Mouse (Mus musculus) stomach, embryonic 16.5 days (tissue): ENCODE measurements at regions not wholly inside any gene's neighbourhood (a gene's known extent, or its start where the extent isn't known, plus 50 kb on each side); places are given as distances from the start of the nearest gene placed in this dataset.

ENCODE experiments used
- ATAC-seq: fragments of 200-750 bp; cut with Nextera tagmentation; 2 replicates; pipeline ENCODE4 v1.8.0; 2017; ENCODE audit warnings: moderate number of reproducible peaks, moderate TSS enrichment; ENCODE audit not compliant: insufficient read depth, low FRiP score
- H3K27ac ChIP-seq: fragments of 300-500 bp; sonication (generic); 2 replicates; pipeline ENCODE4 v1.5.1; 2014; ENCODE audit warnings: low read length
- H3K27me3 ChIP-seq: fragments of 300-500 bp; sonication (generic); 2 replicates; pipeline ENCODE4 v1.6.1; 2014; ENCODE audit warnings: low read length, control low read depth, mixed read lengths; ENCODE audit not compliant: control insufficient read depth, insufficient read depth
- H3K36me3 ChIP-seq: fragments of 300-500 bp; sonication (generic); 2 replicates; pipeline ENCODE4 v1.6.1; 2014; ENCODE audit warnings: low read length; ENCODE audit not compliant: control insufficient read depth, insufficient read depth
- H3K4me1 ChIP-seq: fragments of 300-500 bp; sonication (generic); 2 replicates; pipeline ENCODE4 v1.6.1; 2014; ENCODE audit warnings: low read length, control low read depth, mixed read lengths; ENCODE audit not compliant: control insufficient read depth, insufficient read depth
- H3K4me2 ChIP-seq: fragments of 300-500 bp; sonication (generic); 2 replicates; pipeline ENCODE4 v1.6.1; 2014; ENCODE audit warnings: low read depth, low read length, mixed read lengths
- H3K4me3 ChIP-seq: fragments of 300-500 bp; sonication (generic); replicated peaks from 2 replicates; pipeline ENCODE4 v1.5.1; 2014; ENCODE audit warnings: mild to moderate bottlenecking, low read length
- H3K9ac ChIP-seq: fragments of 300-500 bp; sonication (generic); 2 replicates; pipeline ENCODE4 v1.6.1; 2014; ENCODE audit warnings: low read length
- H3K9me3 ChIP-seq: fragments of 300-500 bp; sonication (generic); replicated peaks from 2 replicates; pipeline ENCODE4 v1.6.1; 2016; ENCODE audit warnings: low read length, control low read depth; ENCODE audit not compliant: control insufficient read depth
- WGBS: fragments of 180-500 bp; shearing (Covaris S2); extraction: QIAGEN DNeasy Blood & Tissue Kit; methylation state at CpG from one replicate; pipeline ENCODE4 v1.1.7; 2014; 5-methylcytosine and 5-hydroxymethylcytosine counted together

DNA sequence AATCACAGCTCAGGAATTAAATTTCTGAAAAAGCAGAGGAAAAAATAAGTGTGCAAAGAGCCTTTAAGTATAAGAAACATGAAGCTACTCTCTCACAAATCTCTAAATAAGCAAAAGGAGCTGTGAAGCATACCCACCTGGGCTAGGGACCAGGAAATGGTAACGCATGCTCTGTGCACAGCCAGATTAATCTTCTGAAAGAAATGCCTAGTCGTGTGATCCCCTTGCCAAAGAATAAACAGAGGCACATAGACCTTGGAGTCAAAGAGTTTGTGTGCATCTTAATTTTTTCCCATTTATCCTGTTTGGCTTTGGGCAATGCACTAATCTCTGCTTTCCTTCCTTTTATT lies 338.2 kb upstream of the Sel1l start:
- no peak overlapping the region for H3K4me2 ChIP-seq
- no peak overlapping the region for H3K4me3 ChIP-seq
- no peak overlapping the region for H3K9ac ChIP-seq
- no peak for ATAC-seq
- H3K27ac ChIP-seq = no peak overlapping the region
- H3K27me3 ChIP-seq = no peaks in the 10 kb centered on the region
- H3K36me3 ChIP-seq = no peaks in the 10 kb centered on the region
- H3K9me3 ChIP-seq = no peaks in the 10 kb centered on the region
- no peaks in the 10 kb centered on the region for H3K4me1 ChIP-seq
- WGBS = 43% methylated on average over 2 of the region's 2 CpGs

DNA sequence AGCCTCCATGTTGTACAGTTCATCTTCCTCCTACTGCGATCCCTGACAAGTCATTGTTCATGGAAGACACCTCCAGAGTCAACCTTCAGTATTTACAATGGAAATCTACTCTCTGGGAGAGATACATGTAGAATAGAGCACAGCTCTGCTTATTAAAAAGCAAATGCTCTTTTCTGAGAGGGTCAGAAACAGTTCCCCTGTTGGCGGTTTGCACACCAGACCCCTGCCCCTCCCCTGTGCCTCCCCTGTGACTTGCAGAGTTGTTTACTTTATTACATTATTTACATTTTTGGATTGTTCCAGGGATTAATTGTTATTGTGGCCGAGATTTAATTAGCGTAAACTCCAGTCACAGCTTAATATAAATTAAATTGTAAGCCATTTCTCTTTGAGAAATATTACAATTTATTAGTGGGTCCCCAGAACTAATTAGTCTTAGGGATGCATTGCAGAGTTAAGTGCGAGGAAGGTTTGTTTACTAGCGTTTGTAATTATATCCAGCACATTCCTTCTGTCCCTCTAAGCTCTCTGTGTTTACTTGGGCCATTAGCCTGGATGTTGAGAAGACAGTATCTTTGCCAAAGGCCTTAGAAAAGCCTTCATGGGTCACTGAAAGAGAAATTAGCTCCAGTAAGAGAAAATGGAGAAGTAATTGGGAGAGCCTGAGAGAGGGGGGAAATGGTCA lies 337.6 kb upstream of the Sel1l start:
- no peak overlapping the region for H3K4me2 ChIP-seq
- no peaks in the 10 kb centered on the region for H3K9me3 ChIP-seq
- H3K27ac ChIP-seq = no peak overlapping the region
- H3K27me3 ChIP-seq = no peaks in the 10 kb centered on the region
- H3K9ac ChIP-seq = no peak overlapping the region
- no peaks in the 10 kb centered on the region for H3K4me1 ChIP-seq
- H3K36me3 ChIP-seq = no peaks in the 10 kb centered on the region
- 49% methylated on average over 6 of the region's 6 CpGs for WGBS
- no peak overlapping the region for H3K4me3 ChIP-seq
- peak; percentile 58; the same call in 1 of the 2 replicates for ATAC-seq

DNA sequence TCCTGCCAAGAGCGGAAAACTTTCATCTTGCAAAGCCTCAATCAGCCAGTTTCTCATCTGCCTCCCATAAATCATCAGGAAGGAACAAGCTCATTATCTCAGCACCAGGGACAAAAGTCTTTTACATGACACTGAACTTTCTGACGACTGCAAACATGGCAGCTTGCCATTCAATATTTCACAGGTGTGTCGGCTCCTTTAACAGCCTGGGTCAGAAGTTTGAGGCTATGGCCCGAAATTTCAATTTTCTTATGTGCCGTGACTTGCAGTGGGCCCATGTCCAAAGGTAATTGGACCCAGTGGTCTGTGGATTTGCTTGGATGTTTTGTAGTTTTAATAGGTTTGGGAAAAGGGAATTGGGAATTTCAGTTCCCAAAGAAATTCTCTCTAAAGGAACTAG lies 330.3 kb upstream of the Sel1l start:
- WGBS = 63% methylated on average over 5 of the region's 5 CpGs

DNA sequence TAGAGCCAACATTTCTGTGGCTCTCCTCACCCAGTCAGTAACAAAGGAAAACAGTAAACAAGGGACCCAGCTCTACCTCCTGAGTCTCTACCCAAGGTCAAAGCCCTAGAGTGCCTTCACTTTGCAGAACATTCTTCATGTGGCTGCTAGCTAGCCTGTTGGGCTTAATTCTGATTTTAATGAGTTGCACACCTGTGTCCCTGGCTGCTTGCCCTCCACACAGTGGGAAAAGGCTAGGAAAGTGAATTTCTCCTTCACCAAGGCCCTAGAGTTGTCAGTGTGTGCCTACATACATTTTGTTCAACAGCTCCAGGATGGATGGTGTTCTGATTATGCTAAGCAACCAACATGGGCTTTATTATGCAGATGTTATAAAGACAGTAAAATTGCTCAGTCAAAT lies 307.8 kb upstream of the Sel1l start:
- no peak overlapping the region for H3K27ac ChIP-seq
- ATAC-seq = no peak
- H3K4me1 ChIP-seq = no peaks in the 10 kb centered on the region
- no peak overlapping the region for H3K4me3 ChIP-seq
- H3K27me3 ChIP-seq = no peaks in the 10 kb centered on the region
- no peak overlapping the region for H3K4me2 ChIP-seq
- no peak overlapping the region for H3K9ac ChIP-seq
- no peaks in the 10 kb centered on the region for H3K9me3 ChIP-seq
- no peaks in the 10 kb centered on the region for H3K36me3 ChIP-seq

More for the DNA sequence above, 330.3 kb upstream of the Sel1l start:
- ATAC-seq = no peak
- H3K4me2 ChIP-seq = no peak overlapping the region
- H3K27ac ChIP-seq = no peak overlapping the region
- no peak overlapping the region for H3K9ac ChIP-seq
- H3K9me3 ChIP-seq = no peaks in the 10 kb centered on the region
- H3K27me3 ChIP-seq = no peaks in the 10 kb centered on the region
- H3K4me1 ChIP-seq = no peaks in the 10 kb centered on the region
- no peaks in the 10 kb centered on the region for H3K36me3 ChIP-seq
- H3K4me3 ChIP-seq = no peak overlapping the region

DNA sequence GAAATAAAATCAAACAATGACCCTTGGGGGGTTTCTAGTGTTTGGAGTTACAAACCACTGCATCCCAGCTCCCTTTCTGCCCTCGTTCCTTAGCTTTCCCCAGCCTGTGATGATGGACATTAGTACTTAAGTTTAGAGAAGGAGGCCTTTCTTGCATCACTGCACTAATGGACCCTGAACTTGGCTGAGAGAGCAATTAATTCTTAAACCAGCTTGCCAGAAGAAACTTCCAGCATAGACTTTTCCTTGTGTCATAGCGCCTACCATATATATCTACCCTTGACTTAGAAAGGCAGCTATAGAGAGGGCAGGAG lies 303.9 kb upstream of the Sel1l start:
- Histone ChIP-seq H3K4me2 (no peak overlapping the region), H3K27me3 (no peaks in the 10 kb centered on the region), H3K9ac (no peak overlapping the region), H3K4me1 (no peaks in the 10 kb centered on the region), H3K4me3 (no peak overlapping the region), H3K9me3 (no peaks in the 10 kb centered on the region), H3K27ac (no peak overlapping the region), H3K36me3 (no peaks in the 10 kb centered on the region)
- 79% methylated on average over 2 of the region's 2 CpGs for WGBS
- no peak for ATAC-seq

DNA sequence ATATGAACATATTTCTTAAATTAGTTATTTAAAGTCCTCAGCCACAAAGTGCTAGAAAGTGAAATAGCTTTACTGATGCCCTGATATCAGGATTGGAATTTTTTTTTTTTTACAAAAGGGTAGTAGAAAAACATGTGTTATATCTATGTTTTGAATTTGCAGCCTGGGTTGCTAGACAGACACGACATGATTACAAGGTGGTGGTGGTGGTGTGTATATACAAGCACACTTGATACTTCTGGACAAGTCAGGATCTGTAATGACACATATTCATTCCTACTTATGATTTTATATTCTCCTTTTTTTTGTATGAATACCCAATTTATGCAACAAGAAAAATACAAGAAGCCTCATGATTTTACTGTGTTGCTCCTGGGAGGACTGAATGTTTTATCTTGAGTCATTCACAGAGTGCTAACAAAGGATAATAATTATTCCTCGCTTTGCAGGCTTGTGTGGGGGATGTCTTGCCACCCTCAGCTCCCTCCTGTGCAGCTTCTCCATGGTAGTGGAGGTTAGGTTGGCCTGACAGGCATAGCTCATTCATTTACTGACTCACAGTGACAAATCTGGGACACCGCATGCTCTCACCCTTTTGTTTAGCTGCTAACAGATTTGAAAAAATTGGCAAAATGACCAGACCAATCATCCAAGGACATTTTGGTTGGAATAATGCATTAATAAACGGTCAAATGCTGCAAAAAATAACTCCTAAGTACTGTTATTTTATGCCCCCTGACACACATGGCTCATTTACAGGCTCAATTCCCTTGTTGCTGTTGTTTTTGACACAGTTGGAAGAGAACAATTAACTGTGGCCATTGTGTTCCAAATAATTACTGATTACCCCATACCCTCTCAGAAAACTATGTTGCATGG lies 303.3 kb upstream of the Sel1l start:
- no peak for ATAC-seq
- H3K4me3 ChIP-seq = no peak overlapping the region
- H3K27me3 ChIP-seq = no peaks in the 10 kb centered on the region
- no peak overlapping the region for H3K9ac ChIP-seq
- WGBS = 63% methylated on average over 4 of the region's 4 CpGs
- no peak overlapping the region for H3K27ac ChIP-seq
- no peak overlapping the region for H3K4me2 ChIP-seq
- no peaks in the 10 kb centered on the region for H3K4me1 ChIP-seq
- no peaks in the 10 kb centered on the region for H3K36me3 ChIP-seq
- no peaks in the 10 kb centered on the region for H3K9me3 ChIP-seq

DNA sequence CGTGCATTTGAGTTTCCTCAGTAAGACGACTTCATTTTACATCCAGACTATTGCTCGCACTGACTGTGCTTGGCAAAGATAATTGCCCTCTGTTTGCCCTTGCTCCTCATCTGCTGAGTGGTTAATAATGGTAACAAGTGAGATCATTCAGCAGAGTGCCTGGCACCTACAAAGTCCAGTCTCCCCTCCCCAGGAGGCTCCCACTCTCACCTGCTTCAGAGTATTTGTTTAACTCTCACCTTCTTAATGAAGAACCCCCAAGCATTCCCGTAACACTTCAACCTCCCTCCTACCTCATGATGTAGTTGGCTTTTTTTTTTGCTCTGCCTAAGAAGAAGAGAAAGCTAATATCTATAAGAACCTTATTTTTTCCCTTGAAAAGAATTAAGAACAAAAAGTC lies 288.6 kb upstream of the Sel1l start:
- H3K4me3 ChIP-seq = no peak overlapping the region
- 53% methylated on average over 4 of the region's 4 CpGs for WGBS
- H3K27ac ChIP-seq = no peak overlapping the region
- no peaks in the 10 kb centered on the region for H3K27me3 ChIP-seq
- H3K36me3 ChIP-seq = no peaks in the 10 kb centered on the region
- no peak for ATAC-seq
- H3K9ac ChIP-seq = no peak overlapping the region
- H3K9me3 ChIP-seq = no peaks in the 10 kb centered on the region
- H3K4me1 ChIP-seq = no peaks in the 10 kb centered on the region
- H3K4me2 ChIP-seq = no peak overlapping the region

DNA sequence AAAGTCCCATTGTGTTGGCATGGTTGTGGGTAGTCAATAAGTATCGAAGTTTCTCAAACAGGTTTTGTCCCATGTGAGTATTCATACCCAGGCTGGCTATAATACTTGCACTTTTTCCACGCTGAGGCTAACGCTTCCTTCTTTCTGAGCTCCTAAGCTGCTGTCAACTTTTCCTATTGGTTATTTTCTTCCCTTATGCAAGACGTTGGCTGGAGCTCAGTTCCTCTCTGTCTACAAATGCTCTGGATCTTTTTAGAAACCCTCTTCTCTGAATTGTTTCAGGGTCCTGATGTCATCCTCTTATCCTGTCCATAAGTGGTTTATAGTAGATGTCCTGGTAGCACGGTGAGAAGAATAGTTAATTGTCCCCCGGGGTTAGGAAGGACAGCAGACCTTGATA lies 278.7 kb upstream of the Sel1l start:
- Histone ChIP-seq H3K9me3 (no peaks in the 10 kb centered on the region), H3K9ac (no peak overlapping the region), H3K36me3 (no peaks in the 10 kb centered on the region), H3K4me3 (no peak overlapping the region), H3K4me2 (no peak overlapping the region), H3K27ac (no peak overlapping the region), H3K4me1 (no peaks in the 10 kb centered on the region), H3K27me3 (no peaks in the 10 kb centered on the region)
- WGBS = 75% methylated on average over 6 of the region's 6 CpGs
- no peak for ATAC-seq

DNA sequence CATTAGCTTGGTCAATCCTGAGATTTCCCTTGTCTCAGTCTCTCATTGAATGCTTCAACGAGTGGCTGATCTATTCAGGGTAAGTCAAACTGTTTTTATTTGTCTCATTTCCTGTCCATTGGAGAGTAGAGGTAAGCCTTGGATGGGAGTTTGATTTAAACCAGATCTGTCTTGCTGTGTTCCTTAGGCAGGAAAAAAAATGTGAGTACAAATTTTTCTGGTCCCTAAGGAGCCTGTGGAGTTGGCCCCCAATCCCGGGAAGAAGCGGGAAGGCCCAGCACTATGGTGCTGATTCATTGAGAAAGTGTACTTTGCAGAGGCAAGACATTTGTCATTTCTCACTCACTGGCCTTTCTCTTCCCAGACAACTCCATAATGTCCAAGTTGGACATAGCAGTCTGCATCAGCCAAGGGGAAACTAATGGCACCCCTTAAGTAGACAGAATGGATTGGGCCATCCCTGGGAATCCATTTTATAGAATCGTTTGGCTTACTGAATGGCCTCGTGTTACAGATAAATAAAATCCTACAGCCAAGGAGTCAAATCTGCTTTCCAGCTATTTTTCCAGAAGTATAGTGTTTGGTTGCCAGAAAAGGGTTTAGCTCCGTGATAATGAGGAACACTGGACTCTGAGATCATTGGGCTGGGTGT lies 271.3 kb upstream of the Sel1l start:
- peak; percentile 66; the same call in 1 of the 2 replicates for ATAC-seq
- Histone ChIP-seq H3K4me3 (no peak overlapping the region), H3K4me2 (no peak overlapping the region), H3K9me3 (no peaks in the 10 kb centered on the region), H3K9ac (no peak overlapping the region), H3K4me1 (no peaks in the 10 kb centered on the region), H3K36me3 (no peaks in the 10 kb centered on the region), H3K27ac (no peak overlapping the region), H3K27me3 (no peaks in the 10 kb centered on the region)
- WGBS = 55% methylated on average over 6 of the region's 6 CpGs
